Mouse (Mus musculus): ENCODE measurements at regions not wholly inside any gene's neighbourhood (a gene's known extent, or its start where the extent isn't known, plus 50 kb on each side); places are given as distances from the start of the nearest gene placed in this dataset.

DNA sequence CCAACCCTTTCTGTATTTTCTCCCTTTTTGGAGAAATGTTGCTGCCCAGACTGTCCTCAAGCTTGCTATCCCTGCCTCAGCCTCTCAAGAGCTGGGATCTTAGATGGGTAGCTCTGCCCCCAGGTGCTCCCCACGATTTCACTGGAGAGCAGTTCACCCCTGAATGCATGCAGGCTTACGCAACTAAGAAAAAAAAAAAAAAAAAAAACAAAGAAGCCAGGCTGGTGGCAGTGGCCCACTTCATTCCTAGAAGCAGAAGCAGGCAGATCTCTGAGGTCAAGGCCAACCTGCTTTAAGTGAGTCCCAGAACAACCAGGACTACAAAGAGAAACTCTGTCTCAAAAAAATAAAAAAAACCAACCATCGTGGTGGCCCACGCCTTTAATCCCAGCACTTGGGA, 51.2 kb upstream of the Fbxo11 start:
- H3K9me3 ChIP-seq (replicated peaks; ENCODE audit: control insufficient read depth, low read length) = no peaks in the 10 kb centered on the region
- no peak overlapping the region for H3K27ac ChIP-seq (ENCODE audit: low read depth, low read length)
- H3K4me1 ChIP-seq (ENCODE audit: control insufficient read depth, insufficient read depth, low read length) = no peaks in the 10 kb centered on the region
- H3K27me3 ChIP-seq (ENCODE audit: control insufficient read depth, insufficient read depth, low read length) = no peaks in the 10 kb centered on the region
- no peak overlapping the region for H3K4me2 ChIP-seq
- no peak overlapping the region for H3K4me3 ChIP-seq (ENCODE audit: low read depth, low read length)
- no peak overlapping the region for H3K9ac ChIP-seq (ENCODE audit: low read depth, low read length)
- WGBS (ENCODE audit: insufficient replicate concordance) = 84% methylated on average over 4 of the region's 4 CpGs
- no peaks in the 10 kb centered on the region for H3K36me3 ChIP-seq (ENCODE audit: control insufficient read depth, insufficient read depth, low read length)
- ATAC-seq (replicated peaks; ENCODE audit: insufficient number of reproducible peaks, low FRiP score, low TSS enrichment) = no peak

DNA sequence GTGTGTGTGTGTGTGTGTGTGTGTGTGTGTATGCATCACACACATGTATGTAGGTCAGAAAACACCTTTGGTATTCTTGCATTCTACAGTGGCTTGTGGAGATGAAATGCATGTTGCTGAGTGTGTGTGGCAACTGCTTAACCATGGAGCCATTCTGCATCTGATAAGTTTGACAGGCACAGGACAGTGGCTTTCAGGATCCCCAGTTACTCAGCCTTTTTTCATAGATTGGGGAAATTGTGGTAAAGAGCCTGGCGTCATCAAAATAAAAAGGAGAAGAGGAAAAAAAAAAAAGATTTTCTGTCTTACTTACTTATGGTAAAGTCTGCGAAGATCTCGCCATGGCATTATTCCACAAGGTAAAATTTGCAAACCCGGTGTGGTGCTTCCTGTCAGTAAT, 53.6 kb upstream of the Fbxo11 start:
- Histone ChIP-seq H3K4me2 (no peak overlapping the region), H3K27me3 (ENCODE audit: control insufficient read depth, insufficient read depth, low read length) (no peaks in the 10 kb centered on the region), H3K4me3 (ENCODE audit: low read depth, low read length) (no peak overlapping the region), H3K9me3 (replicated peaks; ENCODE audit: control insufficient read depth, low read length) (no peaks in the 10 kb centered on the region), H3K27ac (ENCODE audit: low read depth, low read length) (no peak overlapping the region), H3K4me1 (ENCODE audit: control insufficient read depth, insufficient read depth, low read length) (no peaks in the 10 kb centered on the region), H3K9ac (ENCODE audit: low read depth, low read length) (no peak overlapping the region), H3K36me3 (ENCODE audit: control insufficient read depth, insufficient read depth, low read length) (no peaks in the 10 kb centered on the region)
- ATAC-seq (replicated peaks; ENCODE audit: insufficient number of reproducible peaks, low FRiP score, low TSS enrichment) = no peak
- 75% methylated on average over 4 of the region's 4 CpGs for WGBS (ENCODE audit: insufficient replicate concordance)

DNA sequence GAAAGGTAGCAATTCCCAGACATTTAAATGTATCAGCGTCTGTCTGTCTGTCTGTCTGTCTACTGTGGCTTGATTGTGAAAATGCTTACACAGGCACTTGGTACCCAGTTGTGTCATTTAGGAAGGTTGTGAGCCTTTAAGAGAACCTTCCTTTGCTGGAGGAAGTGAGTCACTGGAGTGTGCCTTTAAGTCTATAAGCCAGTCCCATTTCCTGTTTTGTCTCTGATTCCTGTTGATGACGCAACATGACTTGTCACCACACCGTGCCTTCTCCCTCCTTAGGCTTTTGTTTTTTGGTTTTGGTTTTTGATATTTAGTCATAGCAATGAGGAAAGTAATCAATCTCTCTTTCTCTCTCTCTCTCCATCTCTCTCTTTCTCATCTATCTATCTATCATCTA, 58.6 kb upstream of the Fbxo11 start:
- H3K36me3 ChIP-seq (ENCODE audit: control insufficient read depth, insufficient read depth, low read length) = no peaks in the 10 kb centered on the region
- H3K9ac ChIP-seq (ENCODE audit: low read depth, low read length) = no peak overlapping the region
- H3K4me1 ChIP-seq (ENCODE audit: control insufficient read depth, insufficient read depth, low read length) = no peaks in the 10 kb centered on the region
- H3K9me3 ChIP-seq (replicated peaks; ENCODE audit: control insufficient read depth, low read length) = no peaks in the 10 kb centered on the region
- WGBS (ENCODE audit: insufficient replicate concordance) = 75% methylated on average over 3 of the region's 3 CpGs
- H3K4me2 ChIP-seq = no peak overlapping the region
- no peak overlapping the region for H3K4me3 ChIP-seq (ENCODE audit: low read depth, low read length)
- no peaks in the 10 kb centered on the region for H3K27me3 ChIP-seq (ENCODE audit: control insufficient read depth, insufficient read depth, low read length)
- no peak overlapping the region for H3K27ac ChIP-seq (ENCODE audit: low read depth, low read length)
- ATAC-seq (replicated peaks; ENCODE audit: insufficient number of reproducible peaks, low FRiP score, low TSS enrichment) = no peak

DNA sequence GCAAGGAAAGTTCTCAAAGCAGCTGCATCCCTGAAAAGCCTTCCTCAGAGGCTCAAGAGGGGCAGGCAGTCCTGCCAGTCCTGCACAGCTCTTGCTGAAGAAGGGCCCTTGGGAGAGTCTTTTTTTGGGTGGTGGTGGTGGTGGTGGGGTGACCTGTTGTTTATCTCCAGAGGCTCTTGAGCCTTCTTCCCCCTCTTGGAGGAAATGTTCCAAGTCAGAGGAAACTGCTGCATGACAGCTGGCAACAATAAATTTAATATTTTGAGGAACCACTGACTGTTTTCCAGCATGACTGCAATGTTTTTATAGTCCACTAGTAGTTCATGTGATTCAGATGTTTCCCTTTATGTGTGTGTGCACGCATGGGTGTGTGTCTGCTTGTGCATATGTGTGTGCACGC, 62.0 kb upstream of the Fbxo11 start:
- Histone ChIP-seq H3K27ac (ENCODE audit: low read depth, low read length) (no peak overlapping the region), H3K9me3 (replicated peaks; ENCODE audit: control insufficient read depth, low read length) (no peaks in the 10 kb centered on the region), H3K4me2 (no peak overlapping the region), H3K4me1 (ENCODE audit: control insufficient read depth, insufficient read depth, low read length) (no peaks in the 10 kb centered on the region), H3K27me3 (ENCODE audit: control insufficient read depth, insufficient read depth, low read length) (no peaks in the 10 kb centered on the region), H3K4me3 (ENCODE audit: low read depth, low read length) (no peak overlapping the region), H3K36me3 (ENCODE audit: control insufficient read depth, insufficient read depth, low read length) (no peaks in the 10 kb centered on the region), H3K9ac (ENCODE audit: low read depth, low read length) (no peak overlapping the region)
- 87% methylated on average over 2 of the region's 2 CpGs for WGBS (ENCODE audit: insufficient replicate concordance)
- no peak for ATAC-seq (replicated peaks; ENCODE audit: insufficient number of reproducible peaks, low FRiP score, low TSS enrichment)

DNA sequence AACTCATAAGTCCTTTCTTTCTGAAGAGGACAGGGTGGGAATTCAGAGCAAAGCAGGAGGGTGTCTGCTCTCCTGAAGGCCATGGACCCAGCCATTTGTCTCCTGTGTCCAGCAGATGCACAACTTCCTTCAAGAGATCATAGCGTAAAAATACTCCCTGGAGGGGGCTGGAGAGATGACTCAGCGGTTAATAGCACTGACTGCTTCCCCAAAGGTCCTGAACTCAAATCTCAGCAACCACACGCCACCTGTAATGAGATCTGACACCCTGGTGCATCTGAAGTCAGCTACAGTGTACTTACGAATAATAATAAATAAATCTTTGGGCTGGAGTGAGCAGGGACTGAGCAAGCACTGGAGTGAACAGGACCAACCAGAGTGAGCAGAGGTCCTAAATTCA, 66.2 kb upstream of the Fbxo11 start:
- no peak overlapping the region for H3K4me3 ChIP-seq (ENCODE audit: low read depth, low read length)
- no peak for ATAC-seq (replicated peaks; ENCODE audit: insufficient number of reproducible peaks, low FRiP score, low TSS enrichment)
- WGBS (ENCODE audit: insufficient replicate concordance) = 71% methylated on average over 4 of the region's 4 CpGs

DNA sequence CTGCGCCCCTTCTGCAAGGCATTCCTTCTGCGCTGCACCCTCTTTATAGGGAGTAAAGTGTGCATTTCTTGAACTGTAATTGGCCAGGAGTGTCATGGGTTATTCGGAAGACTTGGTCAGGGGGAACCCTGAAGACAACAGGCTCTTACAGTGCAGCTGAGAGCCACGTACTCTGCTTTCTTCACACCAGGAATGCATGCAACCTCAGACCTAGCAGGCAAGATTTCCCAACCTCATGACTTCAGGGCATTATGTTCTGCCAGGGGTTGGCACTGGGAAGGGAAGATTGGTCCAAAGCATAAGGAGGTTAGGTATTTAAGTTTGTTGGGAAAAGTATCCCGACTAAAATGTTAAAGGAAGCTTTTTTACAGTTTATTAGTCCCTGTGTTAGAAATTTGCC, 66.9 kb upstream of the Fbxo11 start:
- Histone ChIP-seq H3K9me3 (replicated peaks; ENCODE audit: control insufficient read depth, low read length) (no peaks in the 10 kb centered on the region), H3K27me3 (ENCODE audit: control insufficient read depth, insufficient read depth, low read length) (no peaks in the 10 kb centered on the region), H3K36me3 (ENCODE audit: control insufficient read depth, insufficient read depth, low read length) (no peaks in the 10 kb centered on the region), H3K9ac (ENCODE audit: low read depth, low read length) (no peak overlapping the region), H3K4me2 (no peak overlapping the region), H3K4me1 (ENCODE audit: control insufficient read depth, insufficient read depth, low read length) (no peaks in the 10 kb centered on the region), H3K4me3 (ENCODE audit: low read depth, low read length) (no peak overlapping the region), H3K27ac (ENCODE audit: low read depth, low read length) (no peak overlapping the region)
- no peak for ATAC-seq (replicated peaks; ENCODE audit: insufficient number of reproducible peaks, low FRiP score, low TSS enrichment)
- WGBS (ENCODE audit: insufficient replicate concordance) = 81% methylated on average over 5 of the region's 5 CpGs

More for the DNA sequence above, 66.2 kb upstream of the Fbxo11 start:
- no peaks in the 10 kb centered on the region for H3K9me3 ChIP-seq (replicated peaks; ENCODE audit: control insufficient read depth, low read length)
- no peak overlapping the region for H3K9ac ChIP-seq (ENCODE audit: low read depth, low read length)
- no peaks in the 10 kb centered on the region for H3K36me3 ChIP-seq (ENCODE audit: control insufficient read depth, insufficient read depth, low read length)
- no peaks in the 10 kb centered on the region for H3K4me1 ChIP-seq (ENCODE audit: control insufficient read depth, insufficient read depth, low read length)
- H3K27me3 ChIP-seq (ENCODE audit: control insufficient read depth, insufficient read depth, low read length) = no peaks in the 10 kb centered on the region
- H3K4me2 ChIP-seq = no peak overlapping the region
- H3K27ac ChIP-seq (ENCODE audit: low read depth, low read length) = no peak overlapping the region

DNA sequence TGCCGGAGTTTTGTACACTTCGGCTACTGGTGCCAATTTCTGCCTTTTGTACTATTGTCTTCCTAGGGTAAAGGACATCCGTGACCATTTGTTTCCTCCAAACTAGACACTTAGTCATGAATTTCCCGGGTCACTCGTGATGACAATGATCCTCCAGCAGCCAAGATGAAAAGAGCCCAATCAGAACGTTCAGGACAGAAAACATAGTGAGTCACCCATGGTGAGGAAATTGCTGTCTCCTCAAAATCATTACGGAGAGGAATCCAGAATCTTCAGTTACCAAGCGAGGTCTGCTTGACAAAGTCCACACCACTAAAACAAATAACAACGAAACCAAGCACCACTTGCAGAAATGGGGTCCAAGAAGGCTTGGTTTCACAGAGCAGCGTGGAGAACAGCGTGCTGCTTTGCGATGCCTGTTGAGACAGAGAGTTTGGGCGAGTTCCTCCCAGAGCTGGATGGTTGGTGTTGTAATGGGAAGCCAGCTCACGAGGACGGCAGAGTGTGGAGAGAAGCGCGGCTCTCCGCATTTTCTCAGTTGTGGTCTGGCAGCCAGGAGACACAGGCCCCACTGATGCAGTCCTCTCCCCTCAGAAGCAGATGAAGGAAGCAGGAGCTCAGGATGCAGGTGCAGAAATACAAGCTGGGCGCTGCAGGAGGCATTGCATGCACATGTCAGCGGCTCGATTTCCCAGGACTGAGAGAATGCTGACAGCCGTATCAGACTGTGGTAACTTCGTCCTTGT, 67.7 kb upstream of the Fbxo11 start:
- H3K4me3 ChIP-seq (ENCODE audit: low read depth, low read length) = no peak overlapping the region
- no peaks in the 10 kb centered on the region for H3K9me3 ChIP-seq (replicated peaks; ENCODE audit: control insufficient read depth, low read length)
- H3K4me2 ChIP-seq = no peak overlapping the region
- no peaks in the 10 kb centered on the region for H3K36me3 ChIP-seq (ENCODE audit: control insufficient read depth, insufficient read depth, low read length)
- ATAC-seq (replicated peaks; ENCODE audit: insufficient number of reproducible peaks, low FRiP score, low TSS enrichment) = no peak
- no peaks in the 10 kb centered on the region for H3K27me3 ChIP-seq (ENCODE audit: control insufficient read depth, insufficient read depth, low read length)
- H3K27ac ChIP-seq (ENCODE audit: low read depth, low read length) = no peak overlapping the region
- H3K9ac ChIP-seq (ENCODE audit: low read depth, low read length) = no peak overlapping the region
- WGBS (ENCODE audit: insufficient replicate concordance) = 70% methylated on average over 23 of the region's 23 CpGs
- H3K4me1 ChIP-seq (ENCODE audit: control insufficient read depth, insufficient read depth, low read length) = no peaks in the 10 kb centered on the region

DNA sequence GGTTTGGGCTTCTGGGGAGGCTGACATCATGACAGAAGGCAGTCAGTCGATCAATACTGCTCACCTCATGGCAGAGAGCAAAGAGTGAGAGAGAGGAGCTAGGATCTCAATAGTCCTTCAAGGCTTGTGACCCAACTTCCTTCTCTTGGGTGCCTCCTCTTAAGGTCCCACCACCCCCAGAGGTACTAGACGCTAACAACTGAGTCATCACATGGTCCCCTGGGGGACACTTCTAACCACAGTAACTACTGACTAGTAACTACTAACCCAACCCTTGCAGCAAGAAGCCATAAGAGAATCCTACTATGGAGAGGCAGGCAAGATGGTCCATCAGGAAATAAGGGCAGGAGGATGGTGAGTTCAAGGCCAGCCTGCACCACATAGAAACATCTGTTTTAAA, 69.5 kb upstream of the Fbxo11 start:
- 89% methylated on average over 2 of the region's 2 CpGs for whole genome bisulfite sequencing (ENCODE audit: insufficient replicate concordance)
- ATAC-seq (replicated peaks; ENCODE audit: insufficient number of reproducible peaks, low FRiP score, low TSS enrichment) = no peak
- no peak overlapping the region for H3K9ac ChIP-seq (ENCODE audit: low read depth, low read length)
- no peaks in the 10 kb centered on the region for H3K36me3 ChIP-seq (ENCODE audit: control insufficient read depth, insufficient read depth, low read length)
- H3K4me2 ChIP-seq = no peak overlapping the region
- H3K27me3 ChIP-seq (ENCODE audit: control insufficient read depth, insufficient read depth, low read length) = no peaks in the 10 kb centered on the region
- no peaks in the 10 kb centered on the region for H3K4me1 ChIP-seq (ENCODE audit: control insufficient read depth, insufficient read depth, low read length)
- no peaks in the 10 kb centered on the region for H3K9me3 ChIP-seq (replicated peaks; ENCODE audit: control insufficient read depth, low read length)
- H3K27ac ChIP-seq (ENCODE audit: low read depth, low read length) = no peak overlapping the region
- no peak overlapping the region for H3K4me3 ChIP-seq (ENCODE audit: low read depth, low read length)

DNA sequence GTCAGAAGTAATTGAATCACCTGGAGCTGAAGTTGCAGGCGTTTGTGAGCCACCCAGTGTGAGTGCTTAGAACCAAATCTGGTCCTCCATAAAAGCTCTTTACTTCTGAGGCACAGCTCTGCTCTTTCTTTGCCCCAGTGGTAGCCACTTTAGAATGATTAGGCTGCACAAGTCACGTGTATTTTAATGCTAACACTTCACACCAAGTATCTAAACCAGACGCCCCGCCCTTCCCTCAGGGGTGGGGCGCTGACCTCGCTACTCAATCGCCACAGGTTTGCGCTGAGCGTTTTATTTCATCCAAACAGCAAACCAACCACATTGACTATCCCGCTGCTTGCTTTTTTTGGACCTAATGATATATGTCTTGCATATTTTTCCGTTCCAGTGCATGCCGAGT, 76.4 kb upstream of the Fbxo11 start:
- Histone ChIP-seq H3K36me3 (ENCODE audit: control insufficient read depth, insufficient read depth, low read length) (no peaks in the 10 kb centered on the region), H3K9ac (ENCODE audit: low read depth, low read length) (no peak overlapping the region), H3K4me3 (ENCODE audit: low read depth, low read length) (no peak overlapping the region), H3K27ac (ENCODE audit: low read depth, low read length) (no peak overlapping the region), H3K4me2 (peak overlapping the region; percentile 27; the same call in 1 of the 2 replicates), H3K27me3 (ENCODE audit: control insufficient read depth, insufficient read depth, low read length) (no peaks in the 10 kb centered on the region), H3K9me3 (replicated peaks; ENCODE audit: control insufficient read depth, low read length) (no peaks in the 10 kb centered on the region), H3K4me1 (ENCODE audit: control insufficient read depth, insufficient read depth, low read length) (no peaks in the 10 kb centered on the region)
- WGBS (ENCODE audit: insufficient replicate concordance) = 33% methylated on average over 12 of the region's 12 CpGs
- ATAC-seq (replicated peaks; ENCODE audit: insufficient number of reproducible peaks, low FRiP score, low TSS enrichment) = no peak
